Mouse (Mus musculus) stomach, postnatal 0 days (tissue): Measurements from ENCODE around the gene Neb. TPM values are rescaled to one million over a fixed set of nuclear protein-coding genes. Genes with fewer than 3 reads are reported as not detected.

Experiments used
- ATAC-seq: fragments of 200-750 bp; cut with Nextera tagmentation; 2 replicates; pipeline ENCODE4 v1.8.0; 2017; ENCODE audit not compliant: low FRiP score, low TSS enrichment
- DNase-seq: peaks from one replicate; pipeline ENCODE4 v3.0.0-alpha.2; 2016; ENCODE audit warnings: low spot score
- H3K27ac ChIP-seq: fragments of 300-500 bp; sonication (generic); replicated peaks from 2 replicates; pipeline ENCODE4 v1.5.1; 2014; ENCODE audit warnings: mild to moderate bottlenecking, control low read depth
- H3K27me3 ChIP-seq: fragments of 300-500 bp; sonication (generic); 2 replicates; pipeline ENCODE4 v1.6.1; 2014; ENCODE audit warnings: low read length; ENCODE audit not compliant: control insufficient read depth, insufficient read depth
- H3K36me3 ChIP-seq: fragments of 300-500 bp; sonication (generic); 2 replicates; pipeline ENCODE4 v1.6.1; 2014; ENCODE audit warnings: low read length, mixed read lengths; ENCODE audit not compliant: control insufficient read depth, insufficient read depth
- H3K4me1 ChIP-seq: fragments of 300-500 bp; sonication (generic); replicated peaks from 2 replicates; pipeline ENCODE4 v1.6.1; 2014; ENCODE audit warnings: antibody characterized with exemption; ENCODE audit not compliant: control insufficient read depth, insufficient read depth
- H3K4me2 ChIP-seq: fragments of 300-500 bp; sonication (generic); replicated peaks from 2 replicates; pipeline ENCODE4 v1.6.1; 2014; ENCODE audit warnings: low read depth, mild to moderate bottlenecking, control low read depth, moderate library complexity
- H3K4me3 ChIP-seq: fragments of 300-500 bp; sonication (generic); 2 replicates; pipeline ENCODE4 v1.5.1; 2014; ENCODE audit warnings: low read depth, low read length, control low read depth
- H3K9ac ChIP-seq: fragments of 300-500 bp; sonication (generic); 2 replicates; pipeline ENCODE4 v1.6.1; 2014; ENCODE audit warnings: mild to moderate bottlenecking, low read length, control low read depth, mixed read lengths
- H3K9me3 ChIP-seq: fragments of 300-500 bp; sonication (generic); 2 replicates; pipeline ENCODE4 v1.6.1; 2016; ENCODE audit warnings: low read length; ENCODE audit not compliant: control insufficient read depth
- CTCF ChIP-seq: IDR thresholded peaks from 2 replicates; pipeline ENCODE4 v1.5.1; 2016; ENCODE audit warnings: antibody characterized with exemption, low read depth, mild to moderate bottlenecking, moderate library complexity
- EP300 ChIP-seq: optimal IDR thresholded peaks from 2 replicates; pipeline ENCODE3; 2016; ENCODE audit warnings: antibody characterized with exemption
- WGBS: fragments of 180-500 bp; shearing (Covaris S2); extraction: QIAGEN DNeasy Blood & Tissue Kit; methylation state at CpG from one replicate; pipeline ENCODE4 v1.1.7; 2014; 5-methylcytosine and 5-hydroxymethylcytosine counted together
- polyA plus RNA-seq: library from polyadenylated mRNA; unstranded; fragments of >200 nt; fragmentation: Nextera tagmentation; extraction: Ambion mirVana; gene quantifications from 2 replicates; pipeline ENCODE4 v1.2.1, GENCODE M21; 2015

Neb gene
- polyA plus RNA-seq, 1 experiment from 2014 or later = 1.2 TPM

- 94% methylated on average over 5 of the region's 5 CpGs for WGBS
- ATAC-seq = no peak
Observed at GRCm38 (mm10) chr2:52297969-52298368, 80.3 kb downstream of the Neb start.

GRCm38 (mm10) chr2:52296779-52297178, 81.5 kb downstream of the Neb start:
- Histone ChIP-seq H3K36me3 (no peaks in the 10 kb centered on the region), H3K9ac (no peak overlapping the region), H3K4me1 (no peaks in the 10 kb centered on the region), H3K4me3 (no peak overlapping the region), H3K9me3 (no peaks in the 10 kb centered on the region), H3K27me3 (no peaks in the 10 kb centered on the region), H3K27ac (no peak overlapping the region), H3K4me2 (no peak overlapping the region)
- 58% methylated on average over 9 of the region's 9 CpGs for WGBS
- DNase-seq = no peak
- TF ChIP-seq CTCF = no peak
- TF ChIP-seq EP300 = no peak
- ATAC-seq = no peak

More at GRCm38 (mm10) chr2:52297969-52298368, 80.3 kb downstream of the Neb start:
- Histone ChIP-seq H3K36me3 (no peaks in the 10 kb centered on the region), H3K4me1 (no peaks in the 10 kb centered on the region), H3K9me3 (no peaks in the 10 kb centered on the region), H3K4me2 (no peak overlapping the region), H3K27ac (no peak overlapping the region), H3K9ac (no peak overlapping the region), H3K27me3 (no peaks in the 10 kb centered on the region), H3K4me3 (no peak overlapping the region)
- DNase-seq = no peak
- TF ChIP-seq CTCF (no peak), EP300 (no peak)

GRCm38 (mm10) chr2:52287436-52287835, 90.8 kb downstream of the Neb start:
- Histone ChIP-seq H3K4me3 (no peak overlapping the region), H3K4me1 (no peaks in the 10 kb centered on the region), H3K27me3 (no peaks in the 10 kb centered on the region), H3K9ac (no peak overlapping the region), H3K27ac (no peak overlapping the region), H3K9me3 (no peaks in the 10 kb centered on the region), H3K36me3 (no peaks in the 10 kb centered on the region), H3K4me2 (no peak overlapping the region)
- WGBS = 40% methylated on average over 1 of the region's 1 CpGs
- ATAC-seq (no peak), DNase-seq (peak; percentile 17)
- TF ChIP-seq CTCF = no peak
- TF ChIP-seq EP300 = no peak

- no peak for TF ChIP-seq CTCF
- no peak for TF ChIP-seq EP300
- 68% methylated on average over 6 of the region's 6 CpGs for WGBS
Observed at GRCm38 (mm10) chr2:52286421-52286820, 91.9 kb downstream of the Neb start.

GRCm38 (mm10) chr2:52272146-52272545, 106.1 kb downstream of the Neb start:
- Histone ChIP-seq H3K4me2 (no peak overlapping the region), H3K4me3 (no peak overlapping the region), H3K27ac (no peak overlapping the region), H3K36me3 (no peaks in the 10 kb centered on the region), H3K9ac (no peak overlapping the region), H3K27me3 (no peaks in the 10 kb centered on the region), H3K9me3 (no peaks in the 10 kb centered on the region), H3K4me1 (no peaks in the 10 kb centered on the region)
- DNase-seq = no peak
- ATAC-seq = no peak
- 35% methylated on average over 1 of the region's 1 CpGs for WGBS
- no peak for TF ChIP-seq CTCF
- no peak for TF ChIP-seq EP300

More at GRCm38 (mm10) chr2:52286421-52286820, 91.9 kb downstream of the Neb start:
- H3K9ac ChIP-seq = no peak overlapping the region
- no peaks in the 10 kb centered on the region for H3K9me3 ChIP-seq
- no peaks in the 10 kb centered on the region for H3K27me3 ChIP-seq
- no peak overlapping the region for H3K4me2 ChIP-seq
- H3K36me3 ChIP-seq = no peaks in the 10 kb centered on the region
- H3K27ac ChIP-seq = no peak overlapping the region
- no peak for ATAC-seq
- H3K4me1 ChIP-seq = no peaks in the 10 kb centered on the region
- H3K4me3 ChIP-seq = no peak overlapping the region
- no peak for DNase-seq

GRCm38 (mm10) chr2:52270911-52271310, 107.4 kb downstream of the Neb start:
- no peaks in the 10 kb centered on the region for H3K9me3 ChIP-seq
- no peak overlapping the region for H3K9ac ChIP-seq
- no peaks in the 10 kb centered on the region for H3K27me3 ChIP-seq
- no peaks in the 10 kb centered on the region for H3K36me3 ChIP-seq
- H3K4me1 ChIP-seq = no peaks in the 10 kb centered on the region
- ATAC-seq = no peak
- no peak overlapping the region for H3K4me2 ChIP-seq
- no peak overlapping the region for H3K4me3 ChIP-seq
- TF ChIP-seq EP300 (no peak), CTCF (no peak)
- H3K27ac ChIP-seq = no peak overlapping the region
- 88% methylated on average over 8 of the region's 8 CpGs for WGBS
- no peak for DNase-seq
